In genomic region chr7:97078685-97079084, GRCm38 (mm10) we compare ENCODE assay signal across 18 mouse cellular contexts. TPM values are rescaled to one million over a fixed set of nuclear protein-coding genes. Genes with fewer than 3 reads are reported as not detected.
DNase-seq lines count a peak whose midpoint lies in the region; ATAC-seq lines count a peak whose summit lies in the region.
"Had no signal": no experiment of that assay in that cellular context is flagged by ENCODE, and none has a peak within 500 bp of the region (broad histone marks: within the 10 kb centered on the region; RNA-seq: fewer than 3 reads in every experiment).

No protein-coding gene starts in this region.

- H3K4me2 ChIP-seq in kidney, embryonic 16.5 days (replicated peaks; ENCODE audit: low read depth, low read length) = no peak overlapping the region
- H3K4me2 ChIP-seq: embryonic facial prominence, embryonic 12.5 days; forebrain, embryonic 15.5 days; heart, embryonic 11.5 days; hindbrain, embryonic 15.5 days had no signal

- no peaks in the 10 kb centered on the region for H3K27me3 ChIP-seq in kidney, embryonic 16.5 days (ENCODE audit: insufficient read depth, low read length)
- H3K27me3 ChIP-seq: embryonic facial prominence, embryonic 12.5 days; forebrain, embryonic 15.5 days; heart, embryonic 15.5 days; hindbrain, embryonic 15.5 days had no signal

- peak overlapping the region; percentile 70 for H3K27ac ChIP-seq in kidney, embryonic 16.5 days (ENCODE audit: low read length)
- H3K27ac ChIP-seq: embryonic facial prominence, embryonic 12.5 days; forebrain, embryonic 15.5 days; hindbrain, embryonic 10.5 days; hindbrain, embryonic 15.5 days had no signal

- no peak overlapping the region for H3K4me3 ChIP-seq in kidney, embryonic 16.5 days (ENCODE audit: low read length)
- H3K4me3 ChIP-seq: embryonic facial prominence, embryonic 12.5 days; forebrain, embryonic 15.5 days; heart, adult 2 months; heart, embryonic 15.5 days; hindbrain, embryonic 10.5 days; hindbrain, embryonic 15.5 days had no signal

- WGBS in kidney, embryonic 16.5 days = 16% methylated on average over 4 of the region's 4 CpGs

- H3K9ac ChIP-seq in kidney, embryonic 16.5 days (replicated peaks; ENCODE audit: low read length) = no peak overlapping the region
- H3K9ac ChIP-seq: embryonic facial prominence, embryonic 12.5 days; forebrain, embryonic 15.5 days; heart, embryonic 15.5 days; hindbrain, embryonic 15.5 days had no signal

- no peak for ATAC-seq in kidney, embryonic 16.5 days (ENCODE audit: low FRiP score, low TSS enrichment)
- ATAC-seq: CD4-positive, CD25-positive, alpha-beta regulatory T cell, adult 4 months; forebrain, embryonic 15.5 days had no signal

- peak; percentile 7 to 20 for DNase-seq in cerebellum, postnatal 10 days
- no peak for DNase-seq in cerebellum, adult 9-11 months
- peak; percentile 7 for DNase-seq in gastrocnemius, postnatal 10 days
- DNase-seq in gastrocnemius, postnatal 4 days (ENCODE audit: low spot score in 2 of 2) = no peak
- no peak for DNase-seq in kidney, postnatal 14 days
- peak; percentile 6 for DNase-seq in right cerebral cortex, postnatal 14 days
- DNase-seq in right cerebral cortex, postnatal 4 days = no peak
- DNase-seq: adrenal gland, adult 8-10 months had no signal

- H3K36me3 ChIP-seq in kidney, embryonic 16.5 days (ENCODE audit: insufficient read depth, low read length) = no peaks in the 10 kb centered on the region
- H3K36me3 ChIP-seq: embryonic facial prominence, embryonic 12.5 days; forebrain, embryonic 15.5 days; heart, embryonic 15.5 days; hindbrain, embryonic 10.5 days; hindbrain, embryonic 15.5 days had no signal

- H3K4me1 ChIP-seq in kidney, embryonic 16.5 days (ENCODE audit: insufficient read depth, low read length) = peaks cover 34% of the 10 kb centered on the region

- H3K9me3 ChIP-seq in kidney, embryonic 16.5 days (ENCODE audit: low read length) = no peaks in the 10 kb centered on the region
- H3K9me3 ChIP-seq: embryonic facial prominence, embryonic 12.5 days; forebrain, embryonic 15.5 days; G1E; heart, embryonic 15.5 days; hindbrain, embryonic 10.5 days; hindbrain, embryonic 15.5 days had no signal

RNA-seq across cellular contexts. Expression of gene Gab2, which starts 2.7 kb away (rescaled TPM):
- 10 to 100 TPM; 13.1 to 13.7 TPM for total RNA-seq in gastrocnemius, postnatal 10 days (2021)
- 10 to 100 TPM; 15.9 to 18.0 TPM for total RNA-seq in gastrocnemius, postnatal 4 days (2021)
- polyA plus RNA-seq in kidney, embryonic 16.5 days (2015; fragmentation: Nextera tagmentation; extraction: Ambion mirVana) = 13.9 and 14.7 TPM in 2 replicates
- polyA plus RNA-seq: CD4-positive, CD25-positive, alpha-beta regulatory T cell, adult 4 months had no signal

Comparison
In these comparisons a context has a peak if more than half of its experiments do, and no peak if none do; other contexts are left out.
1. DNase-seq: peak in cerebellum, postnatal 10 days (2 of 2), gastrocnemius, postnatal 10 days (single experiment) and right cerebral cortex, postnatal 14 days (single experiment); none in cerebellum, adult 9-11 months (single experiment), gastrocnemius, postnatal 4 days (0 of 2), kidney, postnatal 14 days (single experiment) and right cerebral cortex, postnatal 4 days (single experiment).